Mouse (Mus musculus): ENCODE measurements at regions not wholly inside any gene's neighbourhood (a gene's known extent, or its start where the extent isn't known, plus 50 kb on each side); places are given as distances from the start of the nearest gene placed in this dataset.

GRCm38 (mm10) chr6:148647423-148648390 is 183.6 kb downstream of the Ipo8 start:
- in situ Hi-C loops (cut with MboI; ENCODE audit: low sequenced_read_pairs in 2 of 2, unreplicated experiment in 2 of 2): no loop called here
- Histone ChIP-seq H3K4me3 (ENCODE audit: insufficient read depth in 1 of 2, low read depth in 1 of 2, low read length in 2 of 2, poor library complexity in 1 of 2, severe bottlenecking in 1 of 2) (no peak overlapping the region), H3K9ac (ENCODE audit: insufficient read depth, low read depth, low read length, poor library complexity, severe bottlenecking) (no peak overlapping the region), H3K9me3 (ENCODE audit: control insufficient read depth, insufficient read depth, low read depth, low read length) (no peaks in the 10 kb centered on the region), H3K36me3 (ENCODE audit: control insufficient read depth, insufficient read depth, low read length, poor library complexity, severe bottlenecking) (no peaks in the 10 kb centered on the region), H3K4me1 (ENCODE audit: control insufficient read depth in 2 of 2, insufficient read depth in 2 of 2, low read length in 2 of 2, poor library complexity in 1 of 2) (0 out of 4 replicates have a peak, but pooled peaks cover 0 to 1% of the 10 kb centered on the region in 2 experiments), H3K27ac (ENCODE audit: insufficient read depth, low read depth, low read length, poor library complexity, severe bottlenecking) (no peak overlapping the region)
- TF ChIP-seq HCFC1 (IDR thresholded peaks at IDR 0.05; ENCODE audit: borderline replicate concordance, insufficient read depth, low read length) (no peak), ZNF384 (IDR thresholded peaks at IDR 0.05; ENCODE audit: low read depth, low read length) (no peak), CHD2 (IDR thresholded peaks at IDR 0.05; ENCODE audit: low read depth, low read length) (no peak), ZC3H11A (IDR thresholded peaks at IDR 0.05; ENCODE audit: borderline replicate concordance, low read depth, low read length) (no peak), MAFK (IDR thresholded peaks at IDR 0.05; ENCODE audit: insufficient read depth, low read depth, low read length) (no peak)
- DNase-seq (ENCODE audit: low read depth, low spot score): no peak

- Histone ChIP-seq H3K27ac (ENCODE audit: insufficient read depth, low read depth, low read length, poor library complexity, severe bottlenecking) (no peak overlapping the region), H3K4me3 (ENCODE audit: insufficient read depth in 1 of 2, low read depth in 1 of 2, low read length in 2 of 2, poor library complexity in 1 of 2, severe bottlenecking in 1 of 2) (no peak overlapping the region), H3K36me3 (ENCODE audit: control insufficient read depth, insufficient read depth, low read length, poor library complexity, severe bottlenecking) (no peaks in the 10 kb centered on the region), H3K9ac (ENCODE audit: insufficient read depth, low read depth, low read length, poor library complexity, severe bottlenecking) (no peak overlapping the region), H3K4me1 (ENCODE audit: control insufficient read depth in 2 of 2, insufficient read depth in 2 of 2, low read length in 2 of 2, poor library complexity in 1 of 2) (no peaks in the 10 kb centered on the region), H3K9me3 (ENCODE audit: control insufficient read depth, insufficient read depth, low read depth, low read length) (no peaks in the 10 kb centered on the region)
- in situ Hi-C loops (cut with MboI; ENCODE audit: low sequenced_read_pairs in 2 of 2, unreplicated experiment in 2 of 2): no loop called here
- no peak for DNase-seq (ENCODE audit: low read depth, low spot score)
- TF ChIP-seq ZC3H11A (IDR thresholded peaks at IDR 0.05; ENCODE audit: borderline replicate concordance, low read depth, low read length): no peak
- TF ChIP-seq CHD2 (IDR thresholded peaks at IDR 0.05; ENCODE audit: low read depth, low read length): no peak
- TF ChIP-seq HCFC1 (IDR thresholded peaks at IDR 0.05; ENCODE audit: borderline replicate concordance, insufficient read depth, low read length): no peak
- TF ChIP-seq MAFK (IDR thresholded peaks at IDR 0.05; ENCODE audit: insufficient read depth, low read depth, low read length): no peak
- TF ChIP-seq ZNF384 (IDR thresholded peaks at IDR 0.05; ENCODE audit: low read depth, low read length): no peak
Observed at GRCm38 (mm10) chr6:148640595-148640994, 190.7 kb downstream of the Ipo8 start.

- in situ Hi-C loops (cut with MboI; ENCODE audit: low sequenced_read_pairs in 2 of 2, unreplicated experiment in 2 of 2): no loop called here
- no peak for TF ChIP-seq ZNF384 (IDR thresholded peaks at IDR 0.05; ENCODE audit: low read depth, low read length)
- no peak for TF ChIP-seq HCFC1 (IDR thresholded peaks at IDR 0.05; ENCODE audit: borderline replicate concordance, insufficient read depth, low read length)
- TF ChIP-seq MAFK (IDR thresholded peaks at IDR 0.05; ENCODE audit: insufficient read depth, low read depth, low read length): no peak
- no peak for TF ChIP-seq CHD2 (IDR thresholded peaks at IDR 0.05; ENCODE audit: low read depth, low read length)
- TF ChIP-seq ZC3H11A (IDR thresholded peaks at IDR 0.05; ENCODE audit: borderline replicate concordance, low read depth, low read length): no peak
- Histone ChIP-seq H3K9me3 (ENCODE audit: control insufficient read depth, insufficient read depth, low read depth, low read length) (no peaks in the 10 kb centered on the region), H3K4me1 (ENCODE audit: control insufficient read depth in 2 of 2, insufficient read depth in 2 of 2, low read length in 2 of 2, poor library complexity in 1 of 2) (no peaks in the 10 kb centered on the region), H3K36me3 (ENCODE audit: control insufficient read depth, insufficient read depth, low read length, poor library complexity, severe bottlenecking) (no peaks in the 10 kb centered on the region), H3K4me3 (ENCODE audit: insufficient read depth in 1 of 2, low read depth in 1 of 2, low read length in 2 of 2, poor library complexity in 1 of 2, severe bottlenecking in 1 of 2) (no peak overlapping the region), H3K27ac (ENCODE audit: insufficient read depth, low read depth, low read length, poor library complexity, severe bottlenecking) (no peak overlapping the region), H3K9ac (ENCODE audit: insufficient read depth, low read depth, low read length, poor library complexity, severe bottlenecking) (no peak overlapping the region)
- no peak for DNase-seq (ENCODE audit: low read depth, low spot score)
Observed at GRCm38 (mm10) chr6:148634148-148634547, 190.0 kb upstream of the Tmtc1 start.

- Histone ChIP-seq H3K4me3 (ENCODE audit: insufficient read depth in 1 of 2, low read depth in 1 of 2, low read length in 2 of 2, poor library complexity in 1 of 2, severe bottlenecking in 1 of 2) (no peak overlapping the region), H3K36me3 (ENCODE audit: control insufficient read depth, insufficient read depth, low read length, poor library complexity, severe bottlenecking) (no peaks in the 10 kb centered on the region), H3K4me1 (ENCODE audit: control insufficient read depth in 2 of 2, insufficient read depth in 2 of 2, low read length in 2 of 2, poor library complexity in 1 of 2) (0 out of 4 replicates have a peak, but pooled peaks cover 0 to 2% of the 10 kb centered on the region in 2 experiments), H3K9ac (ENCODE audit: insufficient read depth, low read depth, low read length, poor library complexity, severe bottlenecking) (no peak overlapping the region), H3K9me3 (ENCODE audit: control insufficient read depth, insufficient read depth, low read depth, low read length) (no peaks in the 10 kb centered on the region), H3K27ac (ENCODE audit: insufficient read depth, low read depth, low read length, poor library complexity, severe bottlenecking) (no peak overlapping the region)
- in situ Hi-C loops (cut with MboI; ENCODE audit: low sequenced_read_pairs in 2 of 2, unreplicated experiment in 2 of 2): no loop called here
- no peak for DNase-seq (ENCODE audit: low read depth, low spot score)
- TF ChIP-seq HCFC1 (IDR thresholded peaks at IDR 0.05; ENCODE audit: borderline replicate concordance, insufficient read depth, low read length) (no peak), ZNF384 (IDR thresholded peaks at IDR 0.05; ENCODE audit: low read depth, low read length) (no peak)
Observed at GRCm38 (mm10) chr6:148627090-148627605, 183.0 kb upstream of the Tmtc1 start.

Measured in ES-E14 (cell line).